Mouse (Mus musculus) E14TG2a.4 (cell line): ENCODE data around the gene Oas1e.
"Not testable (repeated sequence)": the region's sequence is repeated elsewhere in the genome, so short reads cannot be mapped to it uniquely, and the experiment has no call there.

ENCODE experiments used
- H3K27me3 ChIP-seq: 2 replicates; pipeline ENCODE4 v1.6.1; 2014; ENCODE audit warnings: low read length, control low read depth; ENCODE audit not compliant: insufficient read depth
- H3K36me3 ChIP-seq: 2 replicates; pipeline ENCODE4 v1.6.1; 2014; ENCODE audit warnings: low read length, control low read depth; ENCODE audit not compliant: insufficient read depth
- H3K4me1 ChIP-seq: replicated peaks from 2 replicates; pipeline ENCODE4 v1.6.1; 2014; ENCODE audit warnings: low read depth, low read length, control low read depth
- H3K4me3 ChIP-seq: replicated peaks from 2 replicates; pipeline ENCODE4 v1.5.1; 2014; ENCODE audit warnings: mild to moderate bottlenecking, low read length
- H3K9me3 ChIP-seq: 2 replicates; pipeline ENCODE4 v1.6.1; 2014; ENCODE audit warnings: low read length, control low read depth
- CTCF ChIP-seq: conservative IDR thresholded peaks from 2 replicates; pipeline ENCODE4 v1.5.1; 2014; ENCODE audit warnings: low read length
- NANOG ChIP-seq: IDR thresholded peaks from 2 replicates; pipeline ENCODE4 v1.6.1; 2014; ENCODE audit warnings: borderline replicate concordance, low read length, mixed read lengths
- POU5F1 ChIP-seq: IDR thresholded peaks from 2 replicates; pipeline ENCODE4 v1.6.1; 2014; ENCODE audit warnings: low read length, borderline replicate concordance

The Oas1e gene

DNA sequence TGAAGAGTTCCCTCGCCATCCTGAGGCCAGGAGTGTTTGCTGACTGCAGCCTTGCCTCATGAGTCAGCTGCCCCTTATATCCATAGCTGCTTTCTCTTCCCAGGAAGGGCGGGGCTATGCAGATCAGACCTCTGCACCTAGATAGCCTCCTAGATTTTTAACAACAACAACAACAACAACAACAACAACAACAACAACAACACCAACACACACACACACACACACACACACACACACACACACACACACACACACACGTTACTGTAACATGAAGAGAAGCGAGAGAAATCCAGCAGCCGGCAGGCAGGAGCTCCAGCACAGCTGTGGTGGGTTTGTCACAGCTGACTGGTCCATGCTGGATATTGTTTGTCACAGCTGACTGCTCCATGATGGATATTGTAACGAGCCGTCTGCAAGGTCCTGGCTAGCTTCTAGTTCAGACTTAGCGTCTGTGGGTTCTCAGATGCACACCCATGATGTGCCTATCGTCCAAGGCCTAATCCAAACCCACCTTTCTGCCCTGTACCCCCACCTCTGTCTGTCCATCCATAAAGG lies at the start of gene Oas1e:
TSS of gene Oas1e (minus strand) at position 51 of the 555 bp plus-strand sequence.
- peaks cover 43% of the 10 kb centered on the region for H3K27me3 ChIP-seq
- H3K9me3 ChIP-seq, H3K4me1 ChIP-seq, H3K36me3 ChIP-seq, H3K4me3 ChIP-seq: not testable (repeated sequence)

DNA sequence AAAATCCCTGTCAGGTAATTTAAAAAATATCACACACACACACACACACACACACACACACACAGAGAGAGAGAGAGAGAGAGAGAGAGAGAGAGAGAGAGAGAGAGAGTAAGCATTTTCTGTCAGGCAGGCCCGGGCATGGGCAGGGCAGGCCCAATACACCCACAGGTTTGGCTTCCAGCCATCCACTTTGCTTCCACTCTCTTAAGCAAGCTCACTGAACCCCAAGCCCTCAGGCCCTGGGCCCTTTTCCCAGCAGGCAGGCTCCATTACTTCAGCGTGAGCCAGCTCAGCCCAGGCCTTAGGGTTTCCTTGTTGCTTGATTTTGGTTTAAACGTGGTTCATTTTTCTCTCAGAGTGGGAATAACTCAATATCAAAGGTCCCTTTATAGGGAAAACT lies 49.4 kb upstream of the Oas1e start:
- H3K4me1 ChIP-seq, result peaks cover 3% of the 10 kb centered on the region
- H3K27me3 ChIP-seq, result peaks cover 70% of the 10 kb centered on the region
- TF ChIP-seq POU5F1 (no peak), CTCF (no peak), NANOG (no peak)
- no peaks in the 10 kb centered on the region for H3K36me3 ChIP-seq
- H3K9me3 ChIP-seq, result peaks cover 5% of the 10 kb centered on the region
- no peak overlapping the region for H3K4me3 ChIP-seq

DNA sequence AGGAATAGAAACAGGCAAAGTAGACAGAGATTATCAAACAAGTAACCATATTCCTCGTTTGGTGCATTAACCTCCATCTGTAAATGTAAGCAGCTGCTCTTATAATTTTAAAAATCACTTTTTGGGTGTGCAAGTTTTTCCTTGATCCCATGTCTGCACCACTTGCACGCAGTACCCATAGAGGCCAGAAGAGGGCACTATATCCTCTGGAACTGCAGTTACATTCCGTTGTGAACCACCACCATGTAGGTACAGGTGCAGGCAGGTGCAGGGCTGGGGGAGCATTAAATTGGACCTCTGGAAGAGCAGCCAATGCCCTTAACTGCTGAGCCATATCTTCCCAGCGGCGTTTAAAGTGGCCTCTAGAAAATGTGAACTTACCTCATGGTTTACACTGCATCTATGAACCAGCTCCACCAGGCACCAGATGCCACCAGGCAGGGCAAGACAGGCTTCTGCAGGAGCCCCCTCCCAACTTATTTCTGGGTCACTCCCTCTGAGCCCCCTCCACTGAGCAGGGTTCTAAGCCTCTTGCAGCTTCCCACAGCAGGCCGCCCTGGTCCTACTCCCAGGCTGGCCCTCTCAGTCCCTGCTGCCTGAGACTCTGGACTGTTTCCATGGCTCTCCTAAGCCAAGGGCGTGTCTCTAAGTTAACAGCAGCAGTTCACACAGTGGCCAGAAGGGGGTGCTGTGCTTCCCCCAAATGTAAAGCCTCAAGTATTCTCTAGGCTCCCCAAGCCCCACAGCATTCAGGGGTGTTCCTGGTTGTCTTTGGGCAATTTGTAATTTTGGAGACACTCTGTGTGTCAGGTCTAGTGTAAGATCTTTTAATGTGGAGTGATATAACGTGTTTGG lies 41.6 kb upstream of the Oas1e start:
- Histone ChIP-seq H3K4me3 (no peak overlapping the region), H3K27me3 (peaks cover 82% of the 10 kb centered on the region), H3K9me3 (peaks cover 28% of the 10 kb centered on the region), H3K4me1 (peaks cover 4% of the 10 kb centered on the region; the same call in 1 of the 2 replicates), H3K36me3 (no peaks in the 10 kb centered on the region)
- peak; percentile 96 for TF ChIP-seq CTCF
- TF ChIP-seq NANOG, result no peak
- no peak for TF ChIP-seq POU5F1

- peaks cover 63% of the 10 kb centered on the region for H3K27me3 ChIP-seq
- peaks cover 49% of the 10 kb centered on the region for H3K9me3 ChIP-seq
- peaks cover 4% of the 10 kb centered on the region; the same call in 1 of the 2 replicates for H3K4me1 ChIP-seq
- H3K4me3 ChIP-seq, result no peak overlapping the region
- TF ChIP-seq NANOG (peak; percentile 94), CTCF (no peak)
- H3K36me3 ChIP-seq, result no peaks in the 10 kb centered on the region
Measured at GRCm38 (mm10) chr5:120833335-120834280, 38.3 kb upstream of the Oas1e start.

DNA sequence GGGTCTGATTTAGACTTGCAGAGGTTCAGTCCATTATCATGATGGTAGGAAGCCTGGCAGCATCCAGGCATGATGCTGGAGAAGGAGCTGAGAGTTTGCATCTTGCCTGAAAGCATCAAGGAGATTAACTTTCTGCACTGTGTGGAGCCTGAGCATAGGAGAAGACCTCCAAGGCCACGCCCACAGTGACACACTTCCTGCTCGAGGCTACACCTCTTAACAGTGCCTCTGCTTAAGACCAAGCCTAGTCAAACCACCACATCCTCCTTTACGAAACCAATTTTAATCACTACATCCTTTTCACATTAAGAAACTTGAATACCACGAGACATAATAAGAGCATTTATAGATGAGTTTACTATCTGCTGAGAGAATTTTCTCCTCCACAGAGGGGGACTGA lies 35.7 kb upstream of the Oas1e start:
- no peaks in the 10 kb centered on the region for H3K36me3 ChIP-seq
- TF ChIP-seq CTCF (no peak), NANOG (no peak), POU5F1 (no peak)
- H3K9me3 ChIP-seq, result peaks cover 49% of the 10 kb centered on the region
- no peak overlapping the region for H3K4me3 ChIP-seq
- peaks cover 47% of the 10 kb centered on the region for H3K27me3 ChIP-seq
- H3K4me1 ChIP-seq, result no peaks in the 10 kb centered on the region

GRCm38 (mm10) chr5:120818999-120819398 lies 23.7 kb upstream of the Oas1e start:
- Histone ChIP-seq H3K27me3 (peaks cover 63% of the 10 kb centered on the region), H3K36me3 (no peaks in the 10 kb centered on the region), H3K9me3 (peaks cover 50% of the 10 kb centered on the region), H3K4me1 (no peaks in the 10 kb centered on the region; the same call in 1 of the 2 replicates), H3K4me3 (no peak overlapping the region)
- TF ChIP-seq CTCF (no peak), NANOG (no peak), POU5F1 (no peak)

- Histone ChIP-seq H3K4me1 (peaks cover 23% of the 10 kb centered on the region), H3K4me3 (no peak overlapping the region), H3K36me3 (no peaks in the 10 kb centered on the region), H3K27me3 (peaks cover 38% of the 10 kb centered on the region), H3K9me3 (peaks cover 25% of the 10 kb centered on the region)
- TF ChIP-seq CTCF, result peak; percentile 87
- TF ChIP-seq POU5F1, result no peak
Measured at GRCm38 (mm10) chr5:120815949-120816348, 20.6 kb upstream of the Oas1e start.

- Histone ChIP-seq H3K27me3 (peaks cover 28% of the 10 kb centered on the region), H3K4me3 (peak overlapping the region; percentile 65), H3K9me3 (no peaks in the 10 kb centered on the region), H3K36me3 (no peaks in the 10 kb centered on the region), H3K4me1 (peaks cover 47% of the 10 kb centered on the region)
- TF ChIP-seq NANOG (no peak), POU5F1 (no peak), CTCF (no peak)
Measured at GRCm38 (mm10) chr5:120813023-120813422, 17.7 kb upstream of the Oas1e start.
